In the genomic region with DNA sequence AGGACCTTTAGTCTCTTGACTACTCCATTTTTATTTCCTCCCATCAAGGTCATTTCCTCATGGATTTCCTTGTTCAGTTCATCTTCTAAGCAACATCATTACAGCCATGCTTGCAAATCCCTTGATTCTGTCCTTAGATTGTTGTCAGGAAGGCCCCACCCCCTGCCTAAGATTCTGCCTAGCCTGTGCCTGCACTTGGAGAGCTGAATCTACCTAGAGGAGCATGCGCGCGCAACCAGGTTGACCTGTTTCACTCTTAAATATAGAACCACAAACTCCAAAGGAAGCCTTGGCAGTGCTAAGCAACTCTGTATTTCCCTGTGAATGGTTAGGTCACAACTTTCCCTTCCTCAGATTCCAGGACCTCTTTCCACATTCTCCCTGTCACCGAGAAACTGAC, we compare ENCODE assay signal across 31 mouse cellular contexts. TPM values are rescaled to one million over a fixed set of nuclear protein-coding genes. Genes with fewer than 3 reads are reported as not detected.
"Had no signal": no experiment of that assay in that cellular context is flagged by ENCODE, and none has a peak within 500 bp of the region (broad histone marks: within the 10 kb centered on the region; RNA-seq: fewer than 3 reads in every experiment).

No protein-coding gene starts in this region.

- H3K27ac ChIP-seq: embryonic facial prominence, embryonic 10.5 days; embryonic facial prominence, embryonic 12.5 days; embryonic facial prominence, embryonic 13.5 days; embryonic facial prominence, embryonic 15.5 days; forebrain, embryonic 10.5 days; forebrain, embryonic 12.5 days; forebrain, embryonic 13.5 days; forebrain, embryonic 15.5 days; gastrocnemius, adult 2 months; heart, adult 2 months had no signal

- H3K4me3 ChIP-seq: embryonic facial prominence, embryonic 10.5 days; embryonic facial prominence, embryonic 12.5 days; embryonic facial prominence, embryonic 13.5 days; embryonic facial prominence, embryonic 15.5 days; erythroblast, embryonic 14.5 days; forebrain, embryonic 10.5 days; forebrain, embryonic 12.5 days; forebrain, embryonic 13.5 days; forebrain, embryonic 15.5 days; gastrocnemius, adult 2 months; heart, adult 2 months; heart, embryonic 12.5 days had no signal

- H3K27me3 ChIP-seq: embryonic facial prominence, embryonic 15.5 days; heart, embryonic 12.5 days had no signal

- ATAC-seq: forebrain, embryonic 13.5 days; forebrain, embryonic 14.5 days; forebrain, embryonic 15.5 days; forebrain, embryonic 16.5 days; forebrain, postnatal 0 days had no signal

- H3K36me3 ChIP-seq: embryonic facial prominence, embryonic 10.5 days; embryonic facial prominence, embryonic 12.5 days; embryonic facial prominence, embryonic 13.5 days; embryonic facial prominence, embryonic 15.5 days; forebrain, embryonic 10.5 days; forebrain, embryonic 12.5 days; forebrain, embryonic 15.5 days had no signal

- H3K4me2 ChIP-seq: embryonic facial prominence, embryonic 12.5 days; embryonic facial prominence, embryonic 13.5 days; embryonic facial prominence, embryonic 15.5 days; forebrain, embryonic 12.5 days; forebrain, embryonic 13.5 days; forebrain, embryonic 15.5 days; heart, embryonic 12.5 days had no signal

- DNase-seq: cerebellum, adult 9-10 months; cerebellum, adult 9-11 months; cerebellum, postnatal 10 days; cerebellum, postnatal 14 days; cerebellum, postnatal 25 days; cerebellum, postnatal 36 days; embryo, embryonic 11 days; forebrain, postnatal 0 days; gastrocnemius, adult 2 months; gastrocnemius, postnatal 10 days; gastrocnemius, postnatal 14 days; gastrocnemius, postnatal 25 days; gastrocnemius, postnatal 36 days; heart, adult 11 months; heart, adult 18-20 months; heart, adult 2 months had no signal

- H3K9ac ChIP-seq: embryonic facial prominence, embryonic 12.5 days; embryonic facial prominence, embryonic 13.5 days; embryonic facial prominence, embryonic 15.5 days; forebrain, embryonic 12.5 days; forebrain, embryonic 13.5 days; forebrain, embryonic 15.5 days; forebrain, postnatal 0 days; heart, embryonic 12.5 days had no signal

- H3K9me3 ChIP-seq: embryonic facial prominence, embryonic 10.5 days; embryonic facial prominence, embryonic 12.5 days; embryonic facial prominence, embryonic 13.5 days; embryonic facial prominence, embryonic 15.5 days; forebrain, embryonic 10.5 days; forebrain, embryonic 12.5 days; forebrain, embryonic 13.5 days; forebrain, embryonic 15.5 days; heart, embryonic 12.5 days had no signal

RNA-seq across cellular contexts. Expression of gene S100a14, which starts 8.9 kb away (rescaled TPM):
- polyA plus RNA-seq: cortical plate, adult 2 months; embryonic facial prominence, embryonic 10.5 days; erythroblast, embryonic 14.5 days; forebrain, embryonic 10.5 days; forebrain, embryonic 11.5 days; forebrain, embryonic 13.5 days; forebrain, embryonic 14.5 days; forebrain, embryonic 15.5 days; forebrain, embryonic 16.5 days; forebrain, postnatal 0 days; frontal cortex, adult 2 months; heart, embryonic 12.5 days had no signal
